Mouse (Mus musculus): Measurements from ENCODE around the gene Aip. TPM values are rescaled to one million over a fixed set of nuclear protein-coding genes. Genes with fewer than 3 reads are reported as not detected.
A peak's percentile ranks its signal among the peaks of the same experiment; 100 is the strongest.

Aip gene
- total RNA-seq, 1 experiment, result 26.9 TPM

- no peak overlapping the region for H3K27ac ChIP-seq (ENCODE audit: insufficient read depth, low read depth, low read length, poor library complexity, severe bottlenecking)
- no peak for TF ChIP-seq HCFC1 (IDR thresholded peaks at IDR 0.05; ENCODE audit: borderline replicate concordance, insufficient read depth, low read length)
- TF ChIP-seq MAFK (IDR thresholded peaks at IDR 0.05; ENCODE audit: insufficient read depth, low read depth, low read length), result no peak
- TF ChIP-seq ZNF384 (IDR thresholded peaks at IDR 0.05; ENCODE audit: low read depth, low read length), result no peak
- no peak for TF ChIP-seq ZC3H11A (IDR thresholded peaks at IDR 0.05; ENCODE audit: borderline replicate concordance, low read depth, low read length)
- no peak for TF ChIP-seq CHD2 (IDR thresholded peaks at IDR 0.05; ENCODE audit: low read depth, low read length)
- no peak overlapping the region for H3K4me3 ChIP-seq (ENCODE audit: insufficient read depth in 1 of 2, low read depth in 1 of 2, low read length in 2 of 2, poor library complexity in 1 of 2, severe bottlenecking in 1 of 2)
- DNase-seq (ENCODE audit: low read depth, low spot score), result no peak
- peaks cover 0 to 12% of the 10 kb centered on the region in 2 experiments; a peak in 3 of 4 replicates for H3K4me1 ChIP-seq (ENCODE audit: control insufficient read depth in 2 of 2, insufficient read depth in 2 of 2, low read length in 2 of 2, poor library complexity in 1 of 2)
- peaks cover 6% of the 10 kb centered on the region for H3K36me3 ChIP-seq (ENCODE audit: control insufficient read depth, insufficient read depth, low read length, poor library complexity, severe bottlenecking)
- H3K9me3 ChIP-seq (ENCODE audit: control insufficient read depth, insufficient read depth, low read depth, low read length), result no peaks in the 10 kb centered on the region
- 0 out of 2 replicates have a peak overlapping the region, but pooled peaks have one; percentile 1 for H3K9ac ChIP-seq (ENCODE audit: insufficient read depth, low read depth, low read length, poor library complexity, severe bottlenecking)
- in situ Hi-C loops (cut with MboI; ENCODE audit: low sequenced_read_pairs in 2 of 2, unreplicated experiment in 2 of 2), result no loop called here
Measured at GRCm38 (mm10) chr19:4094348-4094747, 31.3 kb downstream of the Aip start.

- no peak overlapping the region for H3K9ac ChIP-seq (ENCODE audit: insufficient read depth, low read depth, low read length, poor library complexity, severe bottlenecking)
- H3K27ac ChIP-seq (ENCODE audit: insufficient read depth, low read depth, low read length, poor library complexity, severe bottlenecking), result no peak overlapping the region
- no peaks in the 10 kb centered on the region for H3K9me3 ChIP-seq (ENCODE audit: control insufficient read depth, insufficient read depth, low read depth, low read length)
- peaks cover 0 to 9% of the 10 kb centered on the region in 2 experiments; a peak in 2 of 4 replicates for H3K4me1 ChIP-seq (ENCODE audit: control insufficient read depth in 2 of 2, insufficient read depth in 2 of 2, low read length in 2 of 2, poor library complexity in 1 of 2)
- H3K4me3 ChIP-seq (ENCODE audit: insufficient read depth in 1 of 2, low read depth in 1 of 2, low read length in 2 of 2, poor library complexity in 1 of 2, severe bottlenecking in 1 of 2), result no peak overlapping the region
- DNase-seq (ENCODE audit: low read depth, low spot score), result no peak
- in situ Hi-C loops (cut with MboI; ENCODE audit: low sequenced_read_pairs in 2 of 2, unreplicated experiment in 2 of 2), result no loop called here
- TF ChIP-seq ZNF384 (IDR thresholded peaks at IDR 0.05; ENCODE audit: low read depth, low read length) (no peak), CHD2 (IDR thresholded peaks at IDR 0.05; ENCODE audit: low read depth, low read length) (no peak), MAFK (IDR thresholded peaks at IDR 0.05; ENCODE audit: insufficient read depth, low read depth, low read length) (no peak), HCFC1 (IDR thresholded peaks at IDR 0.05; ENCODE audit: borderline replicate concordance, insufficient read depth, low read length) (no peak), ZC3H11A (IDR thresholded peaks at IDR 0.05; ENCODE audit: borderline replicate concordance, low read depth, low read length) (no peak)
- H3K36me3 ChIP-seq (ENCODE audit: control insufficient read depth, insufficient read depth, low read length, poor library complexity, severe bottlenecking), result peaks cover 6% of the 10 kb centered on the region
Measured at GRCm38 (mm10) chr19:4093772-4094171, 31.9 kb downstream of the Aip start.

- Histone ChIP-seq H3K27ac (ENCODE audit: insufficient read depth, low read depth, low read length, poor library complexity, severe bottlenecking) (no peak overlapping the region), H3K9me3 (ENCODE audit: control insufficient read depth, insufficient read depth, low read depth, low read length) (no peaks in the 10 kb centered on the region), H3K4me3 (ENCODE audit: insufficient read depth in 1 of 2, low read depth in 1 of 2, low read length in 2 of 2, poor library complexity in 1 of 2, severe bottlenecking in 1 of 2) (no peak overlapping the region), H3K9ac (ENCODE audit: insufficient read depth, low read depth, low read length, poor library complexity, severe bottlenecking) (no peak overlapping the region), H3K36me3 (ENCODE audit: control insufficient read depth, insufficient read depth, low read length, poor library complexity, severe bottlenecking) (no peaks in the 10 kb centered on the region), H3K4me1 (ENCODE audit: control insufficient read depth in 2 of 2, insufficient read depth in 2 of 2, low read length in 2 of 2, poor library complexity in 1 of 2) (peaks cover 0 to 11% of the 10 kb centered on the region in 2 experiments; a peak in 2 of 4 replicates)
- in situ Hi-C loops (cut with MboI; ENCODE audit: low sequenced_read_pairs in 2 of 2, unreplicated experiment in 2 of 2), result no loop called here
- TF ChIP-seq ZC3H11A (IDR thresholded peaks at IDR 0.05; ENCODE audit: borderline replicate concordance, low read depth, low read length) (no peak), HCFC1 (IDR thresholded peaks at IDR 0.05; ENCODE audit: borderline replicate concordance, insufficient read depth, low read length) (no peak), ZNF384 (IDR thresholded peaks at IDR 0.05; ENCODE audit: low read depth, low read length) (no peak), MAFK (IDR thresholded peaks at IDR 0.05; ENCODE audit: insufficient read depth, low read depth, low read length) (no peak), CHD2 (IDR thresholded peaks at IDR 0.05; ENCODE audit: low read depth, low read length) (no peak)
- no peak for DNase-seq (ENCODE audit: low read depth, low spot score)
Measured at GRCm38 (mm10) chr19:4092750-4093149, 32.9 kb downstream of the Aip start.

- peaks cover 0 to 11% of the 10 kb centered on the region in 2 experiments; a peak in 2 of 4 replicates for H3K4me1 ChIP-seq (ENCODE audit: control insufficient read depth in 2 of 2, insufficient read depth in 2 of 2, low read length in 2 of 2, poor library complexity in 1 of 2)
- no peaks in the 10 kb centered on the region for H3K36me3 ChIP-seq (ENCODE audit: control insufficient read depth, insufficient read depth, low read length, poor library complexity, severe bottlenecking)
- no peak for TF ChIP-seq ZC3H11A (IDR thresholded peaks at IDR 0.05; ENCODE audit: borderline replicate concordance, low read depth, low read length)
- DNase-seq (ENCODE audit: low read depth, low spot score), result no peak
- no peak overlapping the region for H3K27ac ChIP-seq (ENCODE audit: insufficient read depth, low read depth, low read length, poor library complexity, severe bottlenecking)
- H3K9me3 ChIP-seq (ENCODE audit: control insufficient read depth, insufficient read depth, low read depth, low read length), result no peaks in the 10 kb centered on the region
- no peak overlapping the region for H3K9ac ChIP-seq (ENCODE audit: insufficient read depth, low read depth, low read length, poor library complexity, severe bottlenecking)
- H3K4me3 ChIP-seq (ENCODE audit: insufficient read depth in 1 of 2, low read depth in 1 of 2, low read length in 2 of 2, poor library complexity in 1 of 2, severe bottlenecking in 1 of 2), result no peak overlapping the region
- in situ Hi-C loops (cut with MboI; ENCODE audit: low sequenced_read_pairs in 2 of 2, unreplicated experiment in 2 of 2), result no loop called here
Measured at GRCm38 (mm10) chr19:4091383-4091782, 34.3 kb downstream of the Aip start.

- H3K36me3 ChIP-seq (ENCODE audit: control insufficient read depth, insufficient read depth, low read length, poor library complexity, severe bottlenecking), result no peaks in the 10 kb centered on the region
- in situ Hi-C loops (cut with MboI; ENCODE audit: low sequenced_read_pairs in 2 of 2, unreplicated experiment in 2 of 2), result no loop called here
Measured at GRCm38 (mm10) chr19:4090446-4090845, 35.2 kb downstream of the Aip start.

More at GRCm38 (mm10) chr19:4090446-4090845, 35.2 kb downstream of the Aip start:
- no peak overlapping the region for H3K27ac ChIP-seq (ENCODE audit: insufficient read depth, low read depth, low read length, poor library complexity, severe bottlenecking)
- TF ChIP-seq CHD2 (IDR thresholded peaks at IDR 0.05; ENCODE audit: low read depth, low read length) (no peak), HCFC1 (IDR thresholded peaks at IDR 0.05; ENCODE audit: borderline replicate concordance, insufficient read depth, low read length) (no peak), ZNF384 (IDR thresholded peaks at IDR 0.05; ENCODE audit: low read depth, low read length) (no peak), ZC3H11A (IDR thresholded peaks at IDR 0.05; ENCODE audit: borderline replicate concordance, low read depth, low read length) (no peak), MAFK (IDR thresholded peaks at IDR 0.05; ENCODE audit: insufficient read depth, low read depth, low read length) (no peak)
- no peaks in the 10 kb centered on the region for H3K9me3 ChIP-seq (ENCODE audit: control insufficient read depth, insufficient read depth, low read depth, low read length)
- no peak overlapping the region for H3K9ac ChIP-seq (ENCODE audit: insufficient read depth, low read depth, low read length, poor library complexity, severe bottlenecking)
- no peak for DNase-seq (ENCODE audit: low read depth, low spot score)
- H3K4me3 ChIP-seq (ENCODE audit: insufficient read depth in 1 of 2, low read depth in 1 of 2, low read length in 2 of 2, poor library complexity in 1 of 2, severe bottlenecking in 1 of 2), result no peak overlapping the region
- H3K4me1 ChIP-seq (ENCODE audit: control insufficient read depth in 2 of 2, insufficient read depth in 2 of 2, low read length in 2 of 2, poor library complexity in 1 of 2), result peaks cover 0 to 11% of the 10 kb centered on the region in 2 experiments; a peak in 2 of 4 replicates
